Mouse (Mus musculus) adrenal gland, postnatal 25 days (tissue): ENCODE data around the gene Nav2. TPM values are rescaled to one million over a fixed set of nuclear protein-coding genes. Genes with fewer than 3 reads are reported as not detected.
A peak's percentile ranks its signal among the peaks of the same experiment; 100 is the strongest.

Source experiments
- DNase-seq: peaks from one replicate; pipeline ENCODE4 v3.0.0; 2021; ENCODE audit warnings: mixed read lengths
- total RNA-seq: library from RNA; stranded (reverse); gene quantifications from 2 replicates; pipeline ENCODE4 v1.2.3, GENCODE M21; 2021

Nav2 gene
- total RNA-seq, 1 experiment from 2014 or later = 11.6 TPM

GRCm38 (mm10) chr7:49058304-49059012 is 149.9 kb downstream of the Nav2 start:
- no peak for DNase-seq

- no peak for DNase-seq
Measured at GRCm38 (mm10) chr7:49064792-49065521, 156.4 kb downstream of the Nav2 start.

DNA sequence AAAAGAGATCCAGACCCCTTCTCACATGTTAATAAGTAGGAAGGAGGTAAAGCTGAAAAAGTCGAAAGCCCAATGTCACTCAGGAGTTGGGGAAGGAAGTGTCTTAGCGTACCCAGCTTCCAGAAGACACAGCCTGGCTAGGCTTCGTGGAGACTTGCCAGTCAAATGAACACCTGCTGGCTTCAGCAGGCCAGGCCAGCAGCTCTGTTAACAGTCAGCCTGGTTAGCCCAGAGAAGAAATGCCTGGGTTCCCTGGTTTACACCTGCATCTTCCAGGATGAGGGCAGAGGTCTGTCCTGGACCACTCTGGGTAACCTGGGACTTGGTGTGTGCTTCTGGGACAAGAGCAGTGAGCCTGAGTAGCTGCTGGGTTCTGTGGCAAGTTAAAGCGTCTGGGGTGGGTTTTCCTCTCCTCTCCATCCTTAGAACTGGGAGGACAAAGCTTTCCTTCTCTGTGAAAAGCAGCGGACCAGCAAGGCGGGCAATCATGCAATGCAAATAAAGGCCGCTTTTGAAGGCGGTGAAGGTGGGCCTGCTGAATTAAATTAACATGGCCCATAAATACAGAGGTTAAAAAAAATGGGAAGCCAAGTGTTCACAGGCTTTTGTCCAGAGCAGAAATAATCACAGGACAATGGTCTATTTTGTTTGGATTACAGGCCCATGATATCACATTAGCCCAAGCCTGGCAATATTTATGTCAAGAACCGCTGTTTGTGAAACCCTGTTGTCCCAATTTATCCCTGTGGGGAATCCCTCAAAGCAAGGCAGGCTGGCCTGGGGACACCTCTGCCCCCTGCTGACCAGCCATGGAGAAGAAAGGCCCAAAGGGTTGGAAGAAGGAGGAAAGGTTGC is 157.3 kb downstream of the Nav2 start:
- peak; percentile 32 for DNase-seq

DNA sequence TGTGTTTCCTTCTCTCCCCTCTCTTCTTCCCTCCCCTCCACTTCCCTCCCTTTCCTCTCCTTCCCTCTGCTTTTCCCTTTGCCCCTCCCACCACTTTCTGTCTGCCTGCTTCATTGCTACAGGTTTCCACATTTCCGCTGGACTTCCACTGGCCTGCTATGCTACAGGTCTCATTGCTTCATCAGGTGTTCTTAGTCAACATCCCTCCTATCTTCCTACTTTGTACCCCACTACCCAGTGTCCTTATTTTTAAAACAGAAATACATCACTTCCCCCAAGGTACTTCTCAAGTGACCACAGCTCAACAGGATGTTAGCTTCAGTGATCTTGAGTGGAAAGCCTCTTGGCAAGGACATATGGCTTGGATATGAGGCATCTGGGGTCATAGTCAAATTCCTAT is 158.3 kb downstream of the Nav2 start:
- no peak for DNase-seq

GRCm38 (mm10) chr7:49069396-49069961 is 161.0 kb downstream of the Nav2 start:
- DNase-seq = no peak

DNA sequence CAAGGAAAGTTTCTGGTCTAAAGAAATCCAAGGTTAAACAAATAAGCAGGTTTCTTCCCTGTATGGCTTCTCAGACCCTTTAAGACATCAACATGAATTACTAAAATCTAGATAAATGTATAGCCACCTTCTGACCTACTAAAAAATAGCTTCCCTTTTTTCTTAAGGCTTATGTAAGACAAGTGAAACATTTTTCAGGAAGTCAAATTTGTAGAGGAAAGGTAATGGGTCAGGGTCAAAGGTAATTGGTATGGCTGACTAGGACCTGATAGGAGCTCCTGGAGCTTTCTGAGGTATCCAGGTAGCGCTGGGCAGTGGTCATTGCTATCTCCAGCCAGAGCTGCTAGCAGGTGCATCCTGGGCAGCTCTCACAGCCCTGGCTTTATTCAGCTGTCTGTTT is 162.1 kb downstream of the Nav2 start:
- no peak for DNase-seq

DNA sequence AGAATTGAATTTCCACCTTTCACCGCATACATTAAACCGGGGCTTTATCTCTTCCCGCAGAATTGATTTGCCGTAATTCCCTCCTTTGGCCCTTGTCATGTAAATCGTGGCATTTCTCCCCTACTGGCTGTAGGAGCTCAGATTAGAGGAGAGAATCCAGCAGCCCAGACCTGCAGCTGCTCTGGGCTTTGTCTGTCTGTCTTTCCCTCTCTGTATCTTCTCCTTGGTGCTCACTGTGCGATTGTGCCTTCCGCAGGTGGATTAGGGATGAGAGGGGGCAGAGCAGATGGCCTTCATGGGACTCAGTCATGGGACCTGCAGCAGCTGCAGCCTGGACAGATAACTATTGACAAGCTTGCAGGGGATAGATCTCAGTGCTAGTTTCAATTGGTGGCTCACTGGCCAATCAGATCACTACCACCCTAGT is 162.6 kb downstream of the Nav2 start:
- no peak for DNase-seq

GRCm38 (mm10) chr7:49075333-49075934 is 166.9 kb downstream of the Nav2 start:
- DNase-seq = no peak

GRCm38 (mm10) chr7:49076283-49076694 is 167.8 kb downstream of the Nav2 start:
- no peak for DNase-seq

DNA sequence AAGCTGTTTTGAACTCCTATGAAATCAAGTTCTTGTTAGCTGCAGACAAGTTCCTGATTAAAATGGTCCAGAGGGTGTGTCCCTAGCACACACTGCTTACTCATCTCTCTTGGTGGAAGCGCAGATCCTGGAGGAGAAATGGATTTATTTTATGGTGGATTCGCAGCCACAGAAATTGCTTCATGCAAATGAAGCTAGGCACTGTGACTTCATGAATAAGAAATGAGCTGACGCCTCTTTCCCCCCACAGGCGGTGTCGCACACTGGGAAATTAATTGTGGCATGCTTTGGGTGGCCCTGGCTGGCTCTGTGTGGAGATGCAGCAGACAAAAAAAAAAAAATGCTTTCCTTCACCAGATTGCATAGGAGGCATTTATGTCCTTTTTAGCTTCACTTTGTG is 170.4 kb downstream of the Nav2 start:
- DNase-seq = no peak

DNA sequence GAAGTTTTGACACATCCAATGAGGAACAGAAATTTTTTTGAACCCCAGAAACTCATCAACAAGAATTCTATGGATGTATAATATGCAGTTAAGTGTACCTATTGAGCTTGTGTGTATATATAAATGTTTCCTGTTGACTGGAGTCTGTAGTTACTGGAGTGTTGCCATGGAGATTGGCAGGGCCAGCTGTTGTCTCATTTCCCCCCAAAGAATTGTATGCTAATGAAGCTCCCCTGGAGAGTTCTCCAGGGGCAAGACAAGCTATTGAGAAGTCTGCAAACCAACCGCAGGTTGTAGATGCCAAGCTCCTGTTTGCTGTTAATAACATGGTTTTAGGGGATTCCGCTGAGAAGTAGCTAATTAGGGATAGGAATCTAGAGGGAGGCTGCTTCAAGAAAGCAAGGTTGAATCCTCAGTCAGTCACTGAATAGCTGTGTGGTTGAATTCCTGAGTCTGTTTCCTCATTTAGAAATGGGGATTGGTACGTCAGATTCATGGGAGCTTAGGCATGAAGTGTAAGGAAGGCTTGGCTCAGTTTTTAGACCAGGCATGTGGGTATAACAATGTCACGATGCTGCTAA is 174.2 kb downstream of the Nav2 start:
- DNase-seq = no peak

GRCm38 (mm10) chr7:49084768-49085167 is 176.3 kb downstream of the Nav2 start:
- DNase-seq = no peak

- no peak for DNase-seq
Measured at GRCm38 (mm10) chr7:49085759-49086158, 177.2 kb downstream of the Nav2 start.

DNA sequence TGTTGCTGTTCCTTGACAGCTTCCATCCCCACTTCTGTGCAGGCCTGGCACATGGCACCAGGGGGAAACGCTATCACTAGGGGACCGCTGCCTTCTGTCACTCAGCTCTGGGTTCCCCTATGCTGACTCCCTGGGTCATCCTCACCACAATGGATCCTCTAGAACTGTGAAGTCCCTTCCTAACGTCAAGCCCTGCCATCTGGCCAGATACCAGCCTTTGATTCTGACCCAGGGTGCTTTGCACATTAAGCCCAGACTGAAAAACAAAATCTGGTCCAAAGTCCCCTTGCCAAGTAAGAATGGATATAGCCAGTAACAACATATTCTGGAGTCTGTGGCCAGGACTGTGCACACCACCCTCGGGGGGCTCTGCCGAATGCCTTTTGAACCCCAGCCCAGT is 178.6 kb downstream of the Nav2 start:
- no peak for DNase-seq

- DNase-seq = no peak
Measured at GRCm38 (mm10) chr7:49088198-49088912, 179.8 kb downstream of the Nav2 start.

DNA sequence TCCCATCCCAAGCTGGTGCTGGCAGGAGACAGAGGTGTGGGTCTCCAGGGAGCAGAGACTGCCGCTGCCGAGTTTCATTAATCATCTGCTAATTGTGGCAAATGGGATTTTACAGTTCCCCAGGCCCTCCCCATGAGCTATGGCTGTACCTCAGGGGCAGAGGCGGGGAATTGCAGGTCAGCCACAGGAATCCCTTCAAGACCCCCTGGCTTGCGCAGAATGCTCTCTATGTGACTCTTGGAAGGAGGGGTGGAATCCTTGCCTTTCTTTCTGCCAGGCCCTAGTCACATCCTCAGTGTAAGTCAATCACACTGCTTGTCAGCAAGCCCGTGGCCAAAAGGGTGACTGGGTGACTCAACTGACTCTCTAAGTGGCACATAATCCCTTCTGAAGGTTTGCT is 182.9 kb downstream of the Nav2 start:
- DNase-seq = no peak

DNA sequence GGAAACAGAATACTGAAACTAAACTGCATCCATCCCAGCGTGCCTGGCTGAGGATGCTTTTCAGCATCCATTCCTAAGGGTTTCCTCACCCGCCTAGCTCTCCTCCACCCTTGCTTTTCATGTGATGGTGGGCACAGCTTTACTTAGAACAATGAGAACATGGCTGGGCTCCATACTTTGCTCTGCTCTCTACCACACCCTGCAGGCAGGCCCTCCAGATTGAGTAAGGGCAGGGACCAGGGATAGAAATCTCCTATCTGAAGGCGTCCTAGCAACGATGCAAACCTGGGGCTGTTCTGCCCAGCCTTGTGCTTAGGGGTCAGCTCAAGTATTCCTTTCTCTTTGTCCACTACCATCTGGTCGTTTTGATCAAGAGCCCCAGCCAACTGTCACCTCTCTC is 183.4 kb downstream of the Nav2 start:
- no peak for DNase-seq

DNA sequence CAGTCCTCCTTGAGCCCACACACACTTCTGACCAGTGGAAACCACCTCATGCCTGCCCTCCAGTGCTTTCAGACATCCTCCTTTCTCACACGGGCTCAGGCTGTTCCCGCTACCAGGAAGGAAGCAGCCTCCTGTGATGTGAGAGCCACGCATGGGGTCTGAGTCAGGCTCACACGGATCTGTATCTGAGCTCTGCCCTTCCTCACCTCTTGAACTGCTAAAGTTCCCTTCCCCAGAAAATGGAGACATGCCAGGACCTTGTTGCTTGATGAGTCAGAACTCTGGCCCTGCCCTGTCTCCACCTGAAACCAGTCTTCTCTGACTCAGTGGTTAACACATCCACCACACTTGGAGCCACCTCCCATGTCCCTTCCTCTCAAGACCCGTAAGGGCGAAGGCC is 185.1 kb downstream of the Nav2 start:
- DNase-seq = no peak

GRCm38 (mm10) chr7:49094531-49094930 is 186.0 kb downstream of the Nav2 start:
- DNase-seq = no peak

GRCm38 (mm10) chr7:49101291-49101690 is 192.8 kb downstream of the Nav2 start:
- no peak for DNase-seq

DNA sequence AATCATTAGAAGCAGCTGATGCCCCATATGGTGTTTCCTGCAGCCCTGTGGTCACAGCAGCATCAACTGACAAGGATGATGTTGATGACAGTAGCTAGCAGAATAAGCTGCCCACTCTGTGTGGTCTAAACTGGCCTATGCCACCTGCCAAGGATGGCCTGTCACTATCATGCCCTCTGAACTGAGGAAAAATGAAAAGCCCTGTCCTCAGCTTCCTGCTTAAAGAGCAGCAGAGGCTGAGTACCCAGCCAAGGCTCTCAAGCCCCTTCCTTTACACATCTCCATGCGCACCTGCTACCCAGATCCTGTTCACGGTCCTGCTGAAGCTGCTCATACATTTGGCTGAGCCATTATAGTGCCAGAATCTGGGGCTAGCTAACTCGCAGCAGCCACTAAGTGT is 193.7 kb downstream of the Nav2 start:
- no peak for DNase-seq
